Mouse (Mus musculus) cerebellum, adult 8-10 months (tissue): Measurements from ENCODE around the gene Plcd3.

ENCODE experiments used
- DNase-seq: peaks from one replicate; pipeline ENCODE4 v3.0.0; 2022

The Plcd3 gene

GRCm38 (mm10) chr11:103096979-103097894 lies 4.2 kb downstream of the Plcd3 start:
- no peak for DNase-seq

GRCm38 (mm10) chr11:103095801-103096200 lies 5.7 kb downstream of the Plcd3 start:
- no peak for DNase-seq

DNA sequence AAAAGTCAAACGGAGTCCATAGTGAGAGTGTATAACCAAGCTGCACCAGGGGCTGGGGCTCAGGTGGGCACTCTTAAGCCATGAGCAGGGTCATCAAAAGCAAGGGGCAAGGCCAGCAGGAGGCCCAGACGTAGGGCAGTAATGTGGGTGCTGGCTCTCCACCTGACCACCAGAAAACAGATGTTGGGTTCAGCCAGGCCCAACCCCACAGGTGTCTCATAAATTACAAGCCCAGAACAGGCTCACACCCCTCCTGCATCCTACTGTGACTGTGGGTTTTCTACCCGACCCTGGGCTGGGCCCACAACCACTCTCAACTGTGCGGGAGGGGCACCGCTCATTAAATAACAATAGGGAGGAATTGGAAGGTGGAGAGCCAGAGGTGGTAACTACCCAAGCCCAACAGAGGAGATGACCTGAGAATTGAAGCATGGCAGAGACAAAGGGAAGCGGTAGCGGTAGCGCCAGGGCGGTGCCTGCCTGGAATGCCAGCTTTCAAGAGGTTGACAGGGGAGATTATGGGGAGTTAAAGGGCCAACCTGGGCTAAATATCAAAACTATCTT lies 6.3 kb downstream of the Plcd3 start:
- no peak for DNase-seq

DNA sequence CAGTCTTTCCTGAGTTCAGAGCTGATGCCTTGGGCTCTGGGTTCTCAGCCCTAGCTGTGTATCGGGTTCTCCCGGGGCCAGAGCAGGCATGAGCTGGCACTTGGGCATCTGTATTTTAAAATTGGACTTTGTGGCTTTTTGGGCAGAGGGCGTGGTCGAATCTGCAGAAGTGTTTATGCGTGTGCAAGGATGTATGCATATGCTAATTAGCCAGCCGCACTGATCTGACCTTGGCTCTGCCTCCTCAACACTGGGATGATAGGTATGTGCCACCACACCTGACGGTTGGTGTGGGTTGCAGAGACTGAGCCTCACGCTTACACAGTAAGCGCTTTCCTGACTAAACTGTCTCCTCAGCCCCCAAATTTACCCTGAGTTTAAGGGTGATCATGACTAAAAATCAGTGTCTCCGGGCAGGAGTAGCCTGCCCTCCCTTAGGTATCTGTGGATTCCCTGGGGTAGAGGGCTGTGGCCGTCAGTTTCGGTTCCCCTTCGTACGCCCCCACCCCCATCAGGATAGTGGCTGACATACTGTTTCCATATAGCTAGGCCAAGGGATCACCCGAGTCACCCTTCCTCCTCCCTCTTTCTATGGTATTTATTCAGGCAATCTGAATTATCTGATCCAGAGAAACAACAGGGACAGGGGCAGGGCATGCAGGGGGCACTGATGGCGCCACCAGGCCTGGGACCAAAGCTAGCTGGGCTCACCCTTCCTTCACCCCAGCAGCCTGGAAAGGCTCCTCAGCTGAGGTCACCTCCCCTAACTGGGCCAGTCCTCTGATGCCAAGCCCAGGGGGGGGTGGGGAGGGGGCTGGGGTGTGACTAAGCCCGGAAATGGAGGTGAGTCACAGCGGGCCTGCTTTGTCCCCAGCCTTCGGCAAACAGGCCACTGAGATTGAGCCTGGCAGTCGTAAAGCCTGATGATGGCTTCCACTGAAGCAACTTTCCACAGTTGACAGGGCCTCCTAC lies 7.3 kb downstream of the Plcd3 start:
- no peak for DNase-seq

GRCm38 (mm10) chr11:103093306-103093705 lies 8.2 kb downstream of the Plcd3 start:
- DNase-seq: no peak

GRCm38 (mm10) chr11:103081631-103082030 lies 19.8 kb downstream of the Plcd3 start:
- no peak for DNase-seq

GRCm38 (mm10) chr11:103080323-103081091 lies 21.0 kb downstream of the Plcd3 start:
- DNase-seq: no peak

- DNase-seq: no peak
Observed at GRCm38 (mm10) chr11:103078131-103078530, 23.3 kb downstream of the Plcd3 start.

DNA sequence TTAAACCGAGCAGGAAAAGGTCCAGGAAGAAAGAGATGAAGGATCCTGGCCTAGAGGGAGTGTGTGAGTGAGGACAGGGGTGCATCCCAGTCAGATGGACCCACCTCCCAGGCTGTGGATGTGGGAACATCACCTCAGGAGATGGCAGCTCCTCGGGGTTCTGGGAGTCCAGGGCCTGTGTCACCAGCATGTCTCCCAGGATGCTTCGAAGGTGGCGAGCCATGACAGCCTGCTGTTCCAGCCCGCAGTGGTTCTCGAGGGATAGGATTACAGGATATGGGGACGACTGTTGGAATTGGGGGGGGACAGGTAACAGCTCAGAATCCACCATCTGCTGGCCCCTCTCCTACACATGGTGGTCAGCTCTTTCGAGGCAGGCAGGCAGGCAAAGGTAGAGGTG lies 24.9 kb downstream of the Plcd3 start:
- DNase-seq: no peak

DNA sequence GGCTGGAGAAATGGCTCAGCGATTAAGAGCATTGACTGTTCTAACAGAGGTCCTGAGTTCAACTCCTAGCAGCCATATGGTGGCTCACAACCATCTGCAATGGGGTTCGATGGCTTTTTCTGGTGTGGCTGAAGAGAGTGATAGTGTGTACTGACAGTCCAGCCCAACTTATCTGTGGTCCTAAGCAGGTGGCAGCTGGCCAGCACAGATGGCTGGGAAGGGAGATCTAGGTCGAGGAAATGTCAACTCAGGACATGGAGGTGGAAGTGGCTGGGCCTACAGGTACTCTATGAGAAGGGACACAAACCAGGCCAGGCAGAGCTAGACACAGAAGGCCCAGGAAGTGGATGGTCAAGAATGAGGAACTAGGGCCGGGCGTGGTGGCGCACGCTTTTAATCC lies 25.4 kb downstream of the Plcd3 start:
- peak; percentile 50 for DNase-seq

GRCm38 (mm10) chr11:103074796-103075323 lies 26.6 kb downstream of the Plcd3 start:
- no peak for DNase-seq

- no peak for DNase-seq
Observed at GRCm38 (mm10) chr11:103074121-103074650, 27.3 kb downstream of the Plcd3 start.

- DNase-seq: no peak
Observed at GRCm38 (mm10) chr11:103073671-103074070, 27.8 kb downstream of the Plcd3 start.

DNA sequence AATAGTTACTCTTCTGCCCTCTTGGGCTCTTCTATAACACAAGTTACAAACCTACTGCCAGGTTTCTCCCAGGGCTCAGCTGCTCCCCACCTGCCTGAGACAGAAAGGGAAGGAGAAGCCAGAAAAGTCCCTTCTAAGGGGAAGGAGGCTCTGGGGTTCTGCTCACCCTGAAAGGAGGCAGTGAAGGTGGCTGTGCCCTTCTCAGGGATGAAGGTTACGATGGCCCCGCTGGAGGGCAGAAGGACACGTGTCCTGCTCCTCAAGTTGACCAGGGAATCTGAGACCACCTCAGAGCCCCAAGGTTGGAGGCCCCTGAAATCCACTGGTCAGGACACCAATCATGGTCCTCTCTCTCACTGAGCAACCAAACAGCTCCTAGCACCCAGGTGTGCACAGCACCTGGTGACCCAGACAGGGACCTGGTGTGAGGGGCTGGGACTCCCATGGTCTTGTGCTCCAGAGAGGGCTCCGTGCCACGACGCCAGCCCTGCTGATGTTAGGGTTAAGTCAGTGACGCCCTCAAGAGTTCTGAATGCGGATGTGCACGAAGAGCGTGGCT lies 31.1 kb downstream of the Plcd3 start:
- no peak for DNase-seq

GRCm38 (mm10) chr11:103069731-103070130 lies 31.7 kb downstream of the Plcd3 start:
- DNase-seq: no peak

- no peak for DNase-seq
Observed at GRCm38 (mm10) chr11:103068884-103069283, 32.6 kb downstream of the Plcd3 start.

GRCm38 (mm10) chr11:103068272-103068671 lies 33.2 kb downstream of the Plcd3 start:
- DNase-seq: no peak

DNA sequence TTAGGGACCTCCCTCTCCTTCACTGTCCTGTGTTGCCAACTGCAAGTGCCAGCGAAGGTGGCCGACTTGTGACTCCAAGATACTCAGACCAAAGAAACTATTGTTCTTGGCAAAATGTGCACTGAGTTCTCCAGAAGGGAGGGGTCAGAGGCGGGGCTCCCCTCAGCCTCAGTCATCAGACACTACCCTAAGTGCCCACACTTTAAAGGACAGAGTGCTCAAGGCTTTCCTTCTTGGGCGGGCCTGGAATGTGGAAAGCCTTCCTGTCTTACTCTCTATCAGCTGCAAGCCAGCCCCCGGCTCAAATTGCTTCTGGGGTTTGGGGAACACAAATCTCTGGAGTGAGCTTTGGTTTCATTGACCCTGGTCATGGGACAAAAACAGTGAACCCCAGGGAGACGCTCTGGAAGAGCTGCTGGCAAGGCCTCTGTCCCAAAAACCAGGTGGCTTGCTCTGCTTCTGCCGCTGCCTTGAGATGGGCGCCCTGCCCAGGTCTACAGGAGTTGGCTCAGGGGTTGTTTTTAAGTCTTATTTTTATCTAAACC lies 33.9 kb downstream of the Plcd3 start:
- no peak for DNase-seq

DNA sequence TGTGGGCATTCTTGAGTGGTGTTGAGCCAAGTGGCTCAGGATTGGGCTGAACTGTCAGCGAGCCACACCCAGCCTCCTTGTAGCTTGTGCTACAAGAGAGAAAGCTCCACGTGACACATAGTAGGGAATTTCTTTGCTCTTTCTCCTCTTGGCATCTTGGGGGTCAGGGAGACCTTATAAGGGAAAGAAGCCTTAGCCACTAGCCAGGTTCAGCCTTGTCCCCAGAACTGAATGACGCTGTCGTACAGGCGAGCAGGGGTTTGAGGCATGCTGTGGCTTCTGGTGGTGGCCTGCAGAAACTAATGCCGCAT lies 34.5 kb downstream of the Plcd3 start:
- no peak for DNase-seq

GRCm38 (mm10) chr11:103066191-103067050 lies 35.0 kb downstream of the Plcd3 start:
- no peak for DNase-seq
